Mouse (Mus musculus): Measurements from ENCODE around the gene Iqce. TPM values are rescaled to one million over a fixed set of nuclear protein-coding genes. Genes with fewer than 3 reads are reported as not detected.

Iqce gene
- total and polyA plus RNA-seq, 3 experiments: 2.2 to 11.2 (median 5.3) TPM

DNA sequence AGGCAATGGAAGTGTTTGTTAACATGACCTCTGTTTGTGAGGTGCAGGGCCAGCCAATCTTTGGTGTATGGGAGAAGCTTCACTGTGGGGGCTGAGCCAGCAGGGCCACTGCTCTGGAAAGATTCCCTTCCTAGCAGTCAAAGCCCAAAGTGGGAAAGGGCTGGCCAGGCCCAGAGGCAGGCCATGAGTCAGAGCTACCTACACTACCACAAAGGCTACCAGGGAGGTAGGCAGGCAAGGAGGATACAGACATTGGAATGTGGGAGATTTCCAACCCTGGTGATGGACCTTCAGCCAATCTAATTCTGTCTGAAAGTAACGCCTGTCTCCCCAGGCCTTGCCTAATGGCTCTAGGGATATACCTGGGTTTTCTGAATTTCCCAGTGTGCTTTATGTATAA, 21.2 kb downstream of the Iqce start:
- Histone ChIP-seq H3K4me3 (replicated peaks in 1 of 3; ENCODE audit: low read depth in 2 of 3, low read length in 2 of 3, poor library complexity in 1 of 3) (no peak overlapping the region), H3K27ac (ENCODE audit: insufficient read depth, low read depth) (no peak overlapping the region), H3K4me1 (ENCODE audit: control insufficient read depth in 1 of 2, insufficient read depth in 2 of 2) (peaks cover 0 to 28% of the 10 kb centered on the region in 2 experiments; a peak in 2 of 4 replicates), H3K27me3 (replicated peaks) (no peaks in the 10 kb centered on the region), H3K79me2 (replicated peaks; ENCODE audit: control insufficient read depth, extremely low read depth, insufficient read depth, poor library complexity, severe bottlenecking) (no peaks in the 10 kb centered on the region), H3K4me2 (ENCODE audit: insufficient read depth, low read depth, poor library complexity, severe bottlenecking) (no peak overlapping the region), H3K36me3 (replicated peaks in 1 of 2; ENCODE audit: control insufficient read depth in 1 of 2, insufficient read depth in 1 of 2, low read length in 1 of 2) (peaks cover 2 to 55% of the 10 kb centered on the region in 2 experiments), H3K9ac (ENCODE audit: insufficient read depth, low read depth) (no peak overlapping the region), H3K9me3 (replicated peaks; ENCODE audit: low read length) (no peaks in the 10 kb centered on the region)
- in situ Hi-C loops (cut with MboI; ENCODE audit: low pct_ligation_motif_present, low pct_unique_long_range_greater_than_20kb, low sequenced_read_pairs): no loop called here
- dilution Hi-C loops (cut with MboI; ENCODE audit: extremely low pct_ligation_motif_present, extremely low pct_unique_long_range_greater_than_20kb, low sequenced_read_pairs): no loop called here
- no peak for DNase-seq (ENCODE audit: extremely low read depth)
- TF ChIP-seq MAZ (IDR thresholded peaks at IDR 0.05; ENCODE audit: low read depth, low read length) (no peak), EP300 (IDR thresholded peaks at IDR 0.05; ENCODE audit: low read length) (no peak), IRF4 (IDR thresholded peaks at IDR 0.05; ENCODE audit: low read depth, low read length) (no peak), GABPA (IDR thresholded peaks at IDR 0.05; ENCODE audit: insufficient replicate concordance, low read depth, low read length) (no peak), ZC3H11A (IDR thresholded peaks at IDR 0.05; ENCODE audit: low read depth, low read length) (no peak), BHLHE40 (IDR thresholded peaks at IDR 0.05; ENCODE audit: low read depth, low read length) (no peak), SMC3 (IDR thresholded peaks at IDR 0.05; ENCODE audit: low read depth, low read length) (no peak), ELF1 (IDR thresholded peaks at IDR 0.05; ENCODE audit: low read depth, low read length) (no peak), TCF12 (IDR thresholded peaks at IDR 0.05; ENCODE audit: low read depth, low read length) (no peak), RCOR1 (conservative IDR thresholded peaks at IDR 0.05; ENCODE audit: low read depth, low read length) (no peak), MAX (IDR thresholded peaks at IDR 0.05; ENCODE audit: low read length) (no peak)

GRCm38 (mm10) chr5:140680051-140680450, 22.1 kb downstream of the Iqce start:
- no peak overlapping the region for H3K27ac ChIP-seq (ENCODE audit: insufficient read depth, low read depth)
- in situ Hi-C loops (cut with MboI; ENCODE audit: low pct_ligation_motif_present, low pct_unique_long_range_greater_than_20kb, low sequenced_read_pairs): no loop called here

DNA sequence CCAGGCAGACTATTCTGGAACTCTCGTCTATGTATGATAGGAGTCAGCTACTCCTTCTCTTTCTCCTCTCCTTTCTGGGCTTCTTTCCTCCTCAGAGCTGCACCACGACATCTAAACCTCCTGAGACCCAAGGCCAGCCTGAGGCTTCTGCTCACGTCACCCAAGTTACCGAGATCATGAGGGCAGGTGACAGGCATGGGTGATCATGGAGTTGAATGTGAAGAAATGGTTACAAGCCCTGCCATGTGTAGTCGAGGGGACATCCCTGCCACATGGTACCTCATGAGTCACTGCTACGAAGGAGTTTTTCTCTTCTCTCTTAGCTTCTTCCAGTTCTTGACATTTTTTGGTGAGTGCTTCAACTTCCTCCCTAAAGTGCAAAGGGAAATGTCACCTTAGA, 25.0 kb downstream of the Iqce start:
- dilution Hi-C loops (cut with MboI; ENCODE audit: extremely low pct_ligation_motif_present, extremely low pct_unique_long_range_greater_than_20kb, low sequenced_read_pairs) (no loop called here), in situ Hi-C loops (cut with MboI; ENCODE audit: low pct_ligation_motif_present, low pct_unique_long_range_greater_than_20kb, low sequenced_read_pairs) (loop anchor here (5.0 kb wide), 1 partner anchor 45 kb away; no protein-coding TSS in a partner anchor)
- no peaks in the 10 kb centered on the region for H3K9me3 ChIP-seq (replicated peaks; ENCODE audit: low read length)
- TF ChIP-seq ETS1 (conservative IDR thresholded peaks at IDR 0.05; ENCODE audit: low read depth, low read length): peak; percentile 53
- TF ChIP-seq BHLHE40 (IDR thresholded peaks at IDR 0.05; ENCODE audit: low read depth, low read length): peak; percentile 57
- TF ChIP-seq USF1 (IDR thresholded peaks at IDR 0.05; ENCODE audit: low read depth, low read length): no peak
- no peak for TF ChIP-seq MYC (IDR thresholded peaks at IDR 0.05; ENCODE audit: low read depth, low read length)
- no peak for TF ChIP-seq NELFE (IDR thresholded peaks at IDR 0.05; ENCODE audit: low read depth, low read length)
- no peak for TF ChIP-seq SIN3A (IDR thresholded peaks at IDR 0.05; ENCODE audit: low read length)
- no peak for TF ChIP-seq MAX (IDR thresholded peaks at IDR 0.05; ENCODE audit: low read length)
- TF ChIP-seq CHD1 (IDR thresholded peaks at IDR 0.05; ENCODE audit: low read depth, low read length): no peak
- TF ChIP-seq CHD2 (IDR thresholded peaks at IDR 0.05; ENCODE audit: low read length): no peak
- no peak for TF ChIP-seq CTCF (conservative IDR thresholded peaks at IDR 0.05 in 1 of 2, IDR thresholded peaks at IDR 0.05 in 1 of 2; ENCODE audit: low read depth in 2 of 2, low read length in 2 of 2)
- TF ChIP-seq EP300 (IDR thresholded peaks at IDR 0.05; ENCODE audit: low read length): no peak
- no peak for TF ChIP-seq ZNF384 (IDR thresholded peaks at IDR 0.05; ENCODE audit: low read depth, low read length)
- TF ChIP-seq KAT2A (IDR thresholded peaks at IDR 0.05; ENCODE audit: insufficient replicate concordance, low read length): no peak
- no peak for TF ChIP-seq PAX5 (IDR thresholded peaks at IDR 0.05; ENCODE audit: low read length)
- TF ChIP-seq IRF4 (IDR thresholded peaks at IDR 0.05; ENCODE audit: low read depth, low read length): no peak
- TF ChIP-seq UBTF (IDR thresholded peaks at IDR 0.05; ENCODE audit: low read depth, low read length): no peak
- peak; percentile 70 for DNase-seq (ENCODE audit: extremely low read depth)
- no peak overlapping the region for H3K27ac ChIP-seq (ENCODE audit: insufficient read depth, low read depth)
- H3K36me3 ChIP-seq (replicated peaks in 1 of 2; ENCODE audit: control insufficient read depth in 1 of 2, insufficient read depth in 1 of 2, low read length in 1 of 2): peaks cover 9 to 57% of the 10 kb centered on the region in 2 experiments
- no peaks in the 10 kb centered on the region for H3K79me2 ChIP-seq (replicated peaks; ENCODE audit: control insufficient read depth, extremely low read depth, insufficient read depth, poor library complexity, severe bottlenecking)
- no peak overlapping the region for H3K4me2 ChIP-seq (ENCODE audit: insufficient read depth, low read depth, poor library complexity, severe bottlenecking)
- no peaks in the 10 kb centered on the region for H3K27me3 ChIP-seq (replicated peaks)
- no peak overlapping the region for H3K9ac ChIP-seq (ENCODE audit: insufficient read depth, low read depth)
- H3K4me1 ChIP-seq (ENCODE audit: control insufficient read depth in 1 of 2, insufficient read depth in 2 of 2): peaks cover 0 to 36% of the 10 kb centered on the region in 2 experiments; a peak in 2 of 4 replicates
- H3K4me3 ChIP-seq (replicated peaks in 1 of 3; ENCODE audit: low read depth in 2 of 3, low read length in 2 of 3, poor library complexity in 1 of 3): no peak overlapping the region

More at GRCm38 (mm10) chr5:140680051-140680450, 22.1 kb downstream of the Iqce start:
- no peak for TF ChIP-seq PAX5 (IDR thresholded peaks at IDR 0.05; ENCODE audit: low read length)
- TF ChIP-seq ZMIZ1 (IDR thresholded peaks at IDR 0.05; ENCODE audit: low read depth, low read length): no peak
- no peak for TF ChIP-seq ZKSCAN1 (IDR thresholded peaks at IDR 0.05; ENCODE audit: borderline replicate concordance, low read depth, low read length)
- TF ChIP-seq IRF4 (IDR thresholded peaks at IDR 0.05; ENCODE audit: low read depth, low read length): no peak
- no peak for TF ChIP-seq MAX (IDR thresholded peaks at IDR 0.05; ENCODE audit: low read length)
- TF ChIP-seq USF2 (conservative IDR thresholded peaks at IDR 0.05; ENCODE audit: low read depth, low read length): no peak
- peaks cover 3 to 58% of the 10 kb centered on the region in 2 experiments for H3K36me3 ChIP-seq (replicated peaks in 1 of 2; ENCODE audit: control insufficient read depth in 1 of 2, insufficient read depth in 1 of 2, low read length in 1 of 2)
- H3K4me3 ChIP-seq (replicated peaks in 1 of 3; ENCODE audit: low read depth in 2 of 3, low read length in 2 of 3, poor library complexity in 1 of 3): no peak overlapping the region
- H3K4me2 ChIP-seq (ENCODE audit: insufficient read depth, low read depth, poor library complexity, severe bottlenecking): no peak overlapping the region
- peaks cover 0 to 28% of the 10 kb centered on the region in 2 experiments; a peak in 2 of 4 replicates for H3K4me1 ChIP-seq (ENCODE audit: control insufficient read depth in 1 of 2, insufficient read depth in 2 of 2)
- DNase-seq (ENCODE audit: extremely low read depth): no peak
- H3K27me3 ChIP-seq (replicated peaks): no peaks in the 10 kb centered on the region
- H3K9ac ChIP-seq (ENCODE audit: insufficient read depth, low read depth): no peak overlapping the region
- H3K79me2 ChIP-seq (replicated peaks; ENCODE audit: control insufficient read depth, extremely low read depth, insufficient read depth, poor library complexity, severe bottlenecking): no peaks in the 10 kb centered on the region
- dilution Hi-C loops (cut with MboI; ENCODE audit: extremely low pct_ligation_motif_present, extremely low pct_unique_long_range_greater_than_20kb, low sequenced_read_pairs): no loop called here
- no peaks in the 10 kb centered on the region for H3K9me3 ChIP-seq (replicated peaks; ENCODE audit: low read length)
